Mouse (Mus musculus) lung, postnatal 14 days (tissue): Measurements from ENCODE around the gene Wdr81.

Source experiments
- DNase-seq: peaks from one replicate; pipeline ENCODE4 v3.0.0; 2021

Wdr81 gene

DNA sequence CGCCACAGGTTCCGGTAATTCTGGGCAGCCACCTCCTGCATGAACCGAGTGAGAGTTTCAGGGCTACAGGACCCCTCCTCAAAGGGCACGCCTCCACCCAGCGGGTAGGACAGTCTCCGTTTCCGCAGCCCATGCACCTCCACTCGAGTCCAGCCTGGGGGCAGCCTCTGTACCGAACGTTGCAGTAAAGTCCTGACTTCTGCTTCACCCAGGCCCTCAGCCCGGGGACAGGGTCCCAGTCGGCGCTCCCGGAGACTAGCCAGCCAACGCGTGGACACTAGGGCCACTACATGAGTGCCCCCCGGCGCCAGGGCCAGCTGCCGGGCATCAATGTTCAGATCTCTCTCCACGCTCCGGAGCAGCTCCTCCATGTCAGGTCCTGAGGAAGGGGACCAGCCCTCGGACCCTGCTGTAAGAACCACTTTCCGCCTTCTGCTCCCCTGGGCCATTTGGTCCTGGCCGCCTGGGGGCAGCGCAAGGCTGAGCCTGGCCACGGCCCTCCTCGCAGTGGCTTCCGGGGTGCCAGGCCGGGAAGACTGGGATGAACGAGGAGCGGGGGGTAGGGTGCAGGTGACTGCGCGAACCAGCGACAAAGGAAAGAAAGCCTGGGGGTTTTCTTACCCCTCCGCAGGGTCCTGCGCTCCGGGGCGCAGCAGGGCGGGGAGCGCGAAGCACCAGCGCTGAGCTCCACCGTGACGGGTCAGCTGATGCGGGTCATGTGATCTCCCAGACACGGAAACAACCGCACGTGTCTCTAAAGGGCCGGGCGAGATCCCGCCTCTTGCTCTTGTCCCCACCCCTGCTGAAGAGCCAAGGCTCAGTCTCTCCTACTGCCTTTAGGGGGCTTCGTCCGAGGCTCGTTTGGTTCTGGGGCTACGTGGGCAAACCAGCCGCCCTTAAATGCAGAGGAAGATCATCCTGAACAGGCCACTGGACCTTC, at the start of gene Wdr81:
Wdr81 (minus strand) TSS at position 727 of the 940 bp plus-strand sequence.
- DNase-seq = peak; percentile 86

- DNase-seq = no peak
Measured at GRCm38 (mm10) chr11:75498126-75498525, 43.6 kb upstream of the Wdr81 start.

DNA sequence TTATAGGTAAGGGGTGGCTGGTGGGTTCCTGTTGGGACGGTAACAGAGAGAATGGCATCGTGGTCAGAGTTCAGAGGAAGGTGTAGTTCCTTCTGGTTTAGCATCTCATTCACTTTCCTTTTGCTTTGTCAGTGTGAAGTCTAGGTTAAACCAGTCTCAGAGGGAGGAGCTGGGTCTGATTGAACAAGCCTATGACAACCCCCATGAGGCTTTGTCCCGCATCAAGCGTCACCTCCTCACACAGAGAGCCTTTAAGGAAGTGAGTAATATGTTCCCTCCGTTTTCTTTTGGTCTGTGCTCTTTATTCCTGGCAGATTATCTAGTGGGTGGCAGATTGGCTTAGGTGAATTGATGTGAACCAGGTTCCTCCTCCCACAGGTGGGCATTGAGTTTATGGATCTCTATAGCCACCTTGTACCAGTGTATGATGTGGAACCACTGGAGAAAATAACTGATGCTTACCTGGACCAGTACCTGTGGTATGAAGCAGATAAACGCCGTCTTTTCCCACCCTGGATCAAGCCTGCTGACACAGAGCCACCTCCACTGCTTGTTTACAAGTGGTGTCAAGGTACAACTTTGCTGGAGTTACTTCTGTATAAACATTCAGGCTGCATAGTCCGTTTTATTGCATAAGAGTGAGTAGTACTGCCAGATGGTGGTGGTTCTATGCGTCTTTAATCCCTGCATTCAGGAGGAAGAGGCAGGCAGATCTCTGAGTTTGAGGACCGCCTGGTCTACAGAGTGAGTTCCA, 40.0 kb upstream of the Wdr81 start:
- DNase-seq = no peak

DNA sequence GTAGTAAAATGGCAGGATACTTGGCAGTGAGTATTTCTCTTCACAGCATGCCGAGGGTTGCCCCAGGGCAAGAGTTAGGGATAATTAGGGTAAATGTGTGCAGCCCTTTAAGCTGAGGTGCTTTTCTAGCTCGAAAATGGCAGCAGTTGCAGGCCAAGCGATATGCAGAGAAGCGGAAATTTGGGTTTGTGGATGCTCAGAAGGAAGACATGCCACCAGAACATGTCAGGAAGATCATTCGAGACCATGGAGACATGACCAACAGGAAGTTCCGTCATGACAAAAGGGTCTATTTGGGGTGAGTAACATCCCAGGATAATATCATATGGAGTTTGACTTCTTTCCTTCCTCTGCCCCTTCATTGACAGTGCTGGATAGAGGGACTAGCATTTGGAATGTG, 33.0 kb upstream of the Wdr81 start:
- no peak for DNase-seq

DNA sequence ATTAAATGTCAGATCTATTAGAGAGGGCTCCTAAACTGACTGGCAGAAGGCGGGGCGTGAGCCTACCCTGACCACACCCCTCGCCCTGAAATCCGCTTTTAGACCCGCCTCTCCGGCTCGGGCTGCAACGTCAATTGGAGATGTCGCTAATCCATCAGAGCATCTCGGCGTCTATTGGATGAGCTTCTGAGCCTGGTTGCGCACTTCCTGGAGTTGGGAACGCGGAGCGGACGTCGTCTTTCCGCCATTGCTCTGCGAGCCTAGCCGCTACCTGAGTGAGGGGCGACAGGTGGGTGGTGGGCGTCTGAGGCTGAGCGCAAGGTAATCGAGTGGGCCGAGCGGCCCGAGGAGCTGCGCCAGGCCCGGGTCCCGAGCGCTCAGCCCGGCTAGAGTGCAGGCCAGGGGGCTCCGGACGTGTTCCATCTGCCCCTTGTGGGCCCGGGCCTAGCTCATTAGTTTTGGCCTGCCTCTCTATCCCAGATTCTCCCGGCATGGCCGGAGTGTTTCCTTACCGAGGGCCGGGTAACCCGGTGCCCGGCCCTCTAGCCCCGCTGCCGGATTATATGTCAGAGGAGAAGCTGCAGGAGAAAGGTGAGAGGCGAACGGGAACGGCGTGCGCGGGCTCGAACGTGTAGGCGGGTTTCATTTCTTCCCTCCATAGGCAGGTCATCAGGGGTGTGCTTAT, 32.2 kb upstream of the Wdr81 start, which contains the start of gene Prpf8:
Prpf8 (plus strand) TSS at position 216 of the 685 bp plus-strand sequence.
- DNase-seq = peak; percentile 96

DNA sequence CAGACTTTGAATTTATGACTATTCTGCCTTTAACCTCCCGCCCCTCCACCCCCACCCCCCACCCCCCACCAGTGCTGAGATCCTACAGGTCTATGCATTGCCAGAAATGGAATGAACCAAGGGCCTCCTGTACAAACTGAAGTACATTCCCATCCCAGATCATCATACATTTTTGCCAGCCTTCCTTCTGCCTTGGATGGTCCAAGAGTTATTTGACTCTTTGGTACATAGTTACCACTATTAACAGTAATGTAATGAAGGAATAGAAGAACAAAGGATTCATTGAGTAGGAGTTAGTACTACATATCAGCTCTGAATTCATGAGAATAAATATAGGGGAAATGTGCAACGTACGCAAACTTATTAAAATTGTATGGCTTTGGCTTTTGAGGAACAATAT, 31.7 kb upstream of the Wdr81 start:
- DNase-seq = no peak

- DNase-seq = no peak
Measured at GRCm38 (mm10) chr11:75473376-75473775, 18.9 kb upstream of the Wdr81 start.

DNA sequence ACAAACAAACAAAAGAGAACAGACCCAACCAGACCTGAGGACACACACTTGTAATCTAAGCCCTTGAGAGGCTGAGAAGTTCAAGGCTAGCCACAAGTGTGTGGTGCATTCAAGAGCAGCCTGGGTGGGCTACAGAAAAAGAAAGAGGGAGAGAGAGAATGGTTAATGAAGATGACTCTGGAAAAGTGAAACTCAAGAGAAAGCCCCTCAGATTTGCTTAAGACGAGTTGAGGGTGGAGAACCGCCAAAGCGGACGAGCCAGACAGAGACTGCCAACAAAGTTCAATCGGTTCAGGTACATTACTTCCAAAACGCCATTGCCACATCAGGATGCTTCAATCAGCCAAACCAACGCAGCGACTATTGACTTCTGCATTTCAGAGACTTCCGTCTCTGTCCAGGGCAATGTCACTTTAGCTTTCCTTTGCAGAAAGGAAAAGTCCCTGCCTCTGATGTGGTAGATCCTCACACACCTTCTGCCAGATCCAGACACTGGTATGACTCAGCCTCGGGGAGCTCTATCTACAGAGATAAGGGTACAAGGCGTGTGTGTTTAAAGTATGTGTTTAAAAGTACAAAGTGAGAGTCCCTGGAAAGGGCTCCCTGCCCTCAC, 18.1 kb upstream of the Wdr81 start:
- no peak for DNase-seq

DNA sequence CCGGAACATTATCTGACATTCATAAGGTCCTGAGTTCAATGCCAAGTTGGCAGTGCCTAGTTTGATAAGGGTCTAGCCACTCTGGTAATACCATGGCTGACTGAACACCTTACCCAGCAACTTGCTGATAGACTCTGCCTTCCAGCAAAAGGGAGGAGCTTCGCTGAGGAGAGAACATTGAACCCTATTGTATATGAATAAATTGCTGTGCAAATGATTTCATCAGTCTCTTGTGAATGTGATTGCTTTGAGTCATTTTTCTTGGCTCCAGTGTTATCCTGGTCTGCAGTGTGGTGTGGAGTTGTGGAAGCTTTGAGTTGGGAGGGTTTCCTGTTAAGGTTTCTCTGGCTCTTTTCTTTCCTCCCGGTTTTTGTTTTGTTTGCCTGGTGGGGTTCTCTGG, 16.2 kb upstream of the Wdr81 start:
- no peak for DNase-seq

- DNase-seq = no peak
Measured at GRCm38 (mm10) chr11:75469261-75469660, 14.7 kb upstream of the Wdr81 start.

DNA sequence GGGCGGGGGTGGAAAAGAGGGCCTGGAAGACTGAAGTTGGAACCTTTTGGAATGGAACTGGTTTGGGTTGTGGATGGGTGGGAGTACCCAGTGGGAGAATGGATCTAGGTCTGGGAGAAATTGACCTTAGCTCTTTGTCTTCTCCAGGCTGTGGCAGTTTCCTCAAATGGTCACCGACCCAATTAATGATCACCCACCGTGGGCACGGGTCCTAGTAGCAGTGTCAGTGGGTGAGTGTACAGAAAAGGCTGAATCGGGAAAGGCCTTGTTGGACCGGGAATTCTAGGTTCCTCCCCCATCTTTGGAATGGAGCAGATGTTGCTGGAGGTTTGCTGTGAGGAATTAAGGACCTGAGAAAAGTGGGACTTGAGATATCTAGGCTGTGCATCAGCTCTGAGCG, 13.9 kb upstream of the Wdr81 start:
- DNase-seq = no peak

GRCm38 (mm10) chr11:75467512-75468215, 13.1 kb upstream of the Wdr81 start:
- peak; percentile 58 for DNase-seq

DNA sequence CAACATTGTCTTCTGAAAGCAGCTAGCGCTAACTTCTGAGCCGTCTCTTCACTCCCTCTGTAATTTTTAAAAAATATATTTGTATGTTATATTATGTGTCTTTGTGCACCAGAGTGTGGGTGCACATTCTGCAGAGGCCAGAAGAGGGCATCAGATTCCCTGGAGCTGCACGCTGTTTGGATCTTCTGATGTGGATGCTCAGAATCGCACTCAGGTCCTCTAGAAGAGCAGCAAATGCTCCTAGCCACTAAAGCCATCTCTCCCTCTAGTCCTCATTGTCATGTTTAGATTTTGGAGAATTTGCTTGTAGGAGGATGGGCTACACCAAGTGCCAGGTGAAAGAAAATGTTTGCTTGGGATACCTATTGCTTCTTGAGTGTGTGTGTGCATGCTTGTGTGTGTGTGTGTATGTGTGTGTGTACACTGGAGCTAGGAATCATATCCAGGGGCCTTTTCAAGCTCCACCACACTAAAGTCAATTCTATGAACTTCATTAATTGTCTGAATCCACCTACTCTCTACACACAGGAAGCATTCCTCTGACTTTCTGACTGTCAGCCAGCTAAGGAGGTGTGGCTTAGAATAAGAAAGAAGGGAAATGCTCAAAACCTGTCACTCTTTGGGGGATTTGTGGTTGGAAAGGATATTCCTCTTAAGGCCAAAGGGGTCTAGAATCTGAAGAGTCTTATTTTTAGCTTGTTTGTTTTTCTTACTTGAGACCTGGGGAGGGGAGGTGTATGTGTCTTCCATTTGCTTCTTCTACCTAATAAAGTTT, 12.4 kb upstream of the Wdr81 start:
- no peak for DNase-seq

DNA sequence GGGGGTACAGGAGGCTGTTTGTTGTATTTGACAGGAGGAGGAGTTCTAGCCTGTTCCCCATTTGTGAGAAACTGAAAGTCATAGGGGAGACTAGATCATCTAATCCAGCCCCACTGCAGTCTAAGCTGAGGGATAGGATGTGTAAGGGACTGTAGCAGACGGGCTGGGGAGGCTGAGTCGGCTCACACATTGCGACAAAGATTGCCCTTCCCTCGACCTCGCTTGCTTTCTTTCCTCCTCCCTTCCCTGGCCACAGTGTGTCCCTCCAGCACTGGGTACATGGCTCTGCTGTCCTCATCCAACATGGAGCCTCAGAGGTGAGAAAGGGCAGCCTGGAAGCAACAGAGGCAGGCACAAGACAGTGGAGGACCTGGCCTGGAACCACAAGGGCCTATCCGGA, 10.5 kb upstream of the Wdr81 start:
- DNase-seq = no peak

DNA sequence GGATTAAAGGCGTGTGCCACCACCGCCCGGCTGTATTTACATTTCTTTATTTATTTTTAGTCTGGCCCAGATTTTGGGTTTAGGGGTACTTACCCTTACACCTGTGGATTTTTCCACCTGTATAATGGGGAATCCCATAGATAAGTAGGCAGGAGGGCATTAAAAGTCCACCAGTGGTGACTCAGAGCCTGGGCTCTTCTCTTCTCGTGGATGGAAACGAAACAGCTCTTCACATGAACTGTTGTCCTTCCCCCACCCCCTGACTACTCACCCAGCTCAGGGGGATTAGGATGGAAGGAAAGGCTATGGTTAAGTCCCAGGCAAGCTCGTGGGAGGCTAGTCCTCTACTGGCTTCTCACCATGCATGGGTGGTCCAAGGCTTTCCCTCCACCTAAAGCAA, 9.9 kb upstream of the Wdr81 start:
- no peak for DNase-seq

DNA sequence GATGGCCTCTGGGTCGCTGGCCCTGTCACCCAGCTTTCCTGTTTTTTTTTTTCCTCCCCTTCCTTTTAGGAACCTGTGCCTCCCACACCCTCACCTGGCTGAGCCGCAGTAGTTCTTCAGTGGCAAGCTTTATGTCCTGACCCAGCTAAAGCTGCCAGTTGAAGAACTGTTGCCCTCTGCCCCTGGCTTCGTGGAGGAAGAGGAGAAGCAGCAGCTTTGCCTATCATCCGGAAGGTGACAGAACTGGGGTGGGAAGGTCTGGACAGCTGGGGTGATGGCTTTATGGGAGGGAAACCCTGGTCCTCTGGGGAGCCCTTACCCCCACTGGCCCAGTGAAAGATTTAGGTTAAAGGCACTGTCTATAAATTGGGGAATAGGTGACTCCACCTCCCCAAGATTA, 9.1 kb upstream of the Wdr81 start:
- DNase-seq = no peak

GRCm38 (mm10) chr11:75462865-75463336, 8.4 kb upstream of the Wdr81 start:
- DNase-seq = peak; percentile 92

DNA sequence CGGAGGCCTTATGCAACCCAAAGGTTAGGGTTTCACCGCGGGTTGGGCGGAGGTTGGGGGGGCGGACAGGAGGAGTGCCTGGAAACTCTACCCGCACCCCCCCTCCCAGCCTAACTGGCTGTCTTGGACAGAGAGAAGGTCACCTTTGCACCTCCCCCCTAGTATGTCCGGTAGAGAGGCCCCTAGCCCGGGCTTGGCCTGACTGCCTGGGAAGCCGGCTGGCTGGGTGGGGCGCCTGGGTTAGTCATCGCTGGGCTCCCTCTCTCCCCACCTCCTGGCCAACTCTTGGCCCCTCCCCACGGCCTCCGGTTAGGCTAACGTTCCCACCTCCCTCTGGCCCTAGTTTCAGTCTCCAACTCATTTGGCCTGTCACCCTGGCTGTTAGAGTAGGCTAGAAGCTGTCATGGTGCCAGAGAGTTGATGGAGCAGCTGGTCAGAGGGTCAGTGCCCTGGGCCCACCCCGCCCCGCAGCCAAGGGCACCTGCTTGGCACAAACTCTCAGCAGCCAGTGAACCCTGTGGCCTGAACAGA, 7.8 kb upstream of the Wdr81 start:
- DNase-seq = peak; percentile 77

DNA sequence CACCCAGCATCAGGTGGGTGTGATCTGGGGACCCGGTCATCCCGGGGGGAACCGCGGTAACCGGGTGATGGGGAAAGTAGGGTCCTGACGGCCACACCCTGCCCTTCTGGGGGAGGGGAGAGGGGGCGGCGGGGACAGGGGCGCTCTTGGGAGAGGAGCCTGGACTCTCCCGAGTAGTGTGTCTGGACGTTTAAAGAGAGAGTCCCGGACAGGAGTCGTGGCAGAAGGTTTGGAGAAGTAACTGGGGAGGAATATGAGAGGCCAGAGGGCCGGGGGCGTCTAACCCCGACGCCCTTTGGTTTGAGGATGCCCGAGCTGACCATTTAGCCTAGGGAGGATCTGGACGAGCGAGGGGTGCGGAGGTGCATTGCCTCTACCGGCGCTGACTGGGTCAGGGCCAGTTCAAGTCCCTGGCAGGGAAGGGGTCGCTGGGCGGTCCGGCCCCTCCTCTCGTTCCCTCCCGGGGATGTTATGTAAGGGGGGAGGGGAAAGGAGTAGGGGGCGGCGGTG, 7.3 kb upstream of the Wdr81 start:
- no peak for DNase-seq

DNA sequence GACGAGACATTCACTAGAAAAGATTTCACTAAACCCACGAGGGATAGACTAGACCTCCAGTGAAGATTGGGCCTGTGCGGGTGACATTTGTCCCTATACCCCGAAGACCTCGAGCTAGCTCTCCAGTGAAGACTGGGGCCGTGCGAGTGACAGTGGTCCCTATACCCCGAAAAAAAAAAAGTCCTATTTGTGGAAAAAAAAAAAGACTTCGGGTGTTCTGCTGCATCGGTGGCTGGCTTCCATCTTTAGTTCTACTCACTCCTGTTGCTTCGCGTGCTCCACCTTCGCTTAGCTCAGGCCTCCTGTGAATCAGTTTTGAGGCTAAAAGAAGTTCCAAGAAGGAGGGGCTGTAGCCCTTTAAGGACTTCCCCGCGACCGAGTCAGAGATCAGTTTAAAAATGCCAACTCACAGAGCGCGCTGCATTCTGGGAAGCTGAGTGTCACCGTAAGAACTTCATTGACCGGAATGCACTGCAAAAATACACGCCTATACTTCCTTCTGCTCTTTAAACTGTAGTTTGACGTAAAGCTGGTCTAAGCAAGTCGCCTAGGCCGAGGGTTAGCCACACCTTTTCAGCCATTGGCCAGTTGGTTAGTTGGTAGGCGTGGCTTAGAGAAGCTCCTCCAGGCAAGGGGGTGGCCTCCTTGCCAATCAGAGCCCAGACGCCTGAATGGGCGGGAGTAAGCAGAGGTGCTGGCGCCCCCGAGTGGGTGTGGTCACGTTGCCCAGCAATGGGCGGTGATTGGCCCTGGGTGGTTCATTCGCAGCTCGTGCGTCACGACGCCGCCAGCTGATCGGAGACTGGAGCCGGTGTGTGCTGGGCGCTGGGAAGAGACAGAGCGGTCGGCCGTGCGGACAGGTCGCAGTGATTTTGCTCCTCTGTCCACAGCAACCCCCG, 6.6 kb upstream of the Wdr81 start, which contains the start of gene Tlcd2:
Tlcd2 (plus strand) TSS at position 872 of the 899 bp plus-strand sequence.
- DNase-seq = peak; percentile 99
